Mouse (Mus musculus): ENCODE results near the gene Enc1.
A peak's percentile ranks its signal among the peaks of the same experiment; 100 is the strongest.

The Enc1 gene

DNA sequence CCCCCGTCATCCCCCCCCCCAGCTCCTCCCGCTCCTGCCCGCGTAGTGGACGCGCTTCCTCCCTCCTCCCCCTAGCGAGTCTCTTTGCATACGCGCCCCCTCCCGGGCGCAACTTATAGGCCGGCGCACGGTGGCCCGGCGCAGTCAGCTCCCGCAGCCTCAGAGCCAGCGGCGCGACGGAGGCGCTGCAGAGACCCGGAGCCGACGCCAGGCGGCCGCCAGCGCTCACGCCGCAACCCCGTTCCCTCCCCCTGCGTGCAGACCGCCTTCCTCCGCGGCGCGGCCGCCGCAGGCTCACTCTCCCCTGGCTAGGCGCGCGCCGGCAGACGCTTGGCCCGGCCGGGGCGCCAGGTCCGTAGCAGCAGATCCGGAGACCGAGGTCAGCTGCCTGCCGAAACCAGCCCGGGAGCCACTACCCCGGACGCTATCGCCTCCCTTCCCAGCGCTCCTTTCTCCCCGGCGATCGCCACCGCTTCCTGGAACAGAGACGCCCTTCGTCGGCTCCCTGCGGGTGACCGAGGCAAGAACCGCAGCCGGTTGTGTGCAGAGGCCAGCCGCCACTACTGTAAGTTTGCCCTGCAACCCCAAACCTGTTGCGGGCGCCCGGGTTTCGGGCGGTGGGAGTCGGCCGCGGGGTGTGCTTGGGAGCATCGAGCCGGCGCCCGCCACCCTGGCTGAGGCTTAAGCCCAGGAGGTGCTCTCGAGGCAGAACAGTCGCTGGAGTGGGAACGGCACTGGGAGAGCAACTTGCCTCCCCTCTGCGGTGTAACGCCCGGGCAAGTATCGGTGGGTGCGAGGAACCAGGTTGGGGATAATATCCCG, at the start of gene Enc1:
Gene Enc1 (plus strand): TSS at position 141 of the 822 bp plus-strand sequence.
- DNase-seq = peak; percentile 91

DNA sequence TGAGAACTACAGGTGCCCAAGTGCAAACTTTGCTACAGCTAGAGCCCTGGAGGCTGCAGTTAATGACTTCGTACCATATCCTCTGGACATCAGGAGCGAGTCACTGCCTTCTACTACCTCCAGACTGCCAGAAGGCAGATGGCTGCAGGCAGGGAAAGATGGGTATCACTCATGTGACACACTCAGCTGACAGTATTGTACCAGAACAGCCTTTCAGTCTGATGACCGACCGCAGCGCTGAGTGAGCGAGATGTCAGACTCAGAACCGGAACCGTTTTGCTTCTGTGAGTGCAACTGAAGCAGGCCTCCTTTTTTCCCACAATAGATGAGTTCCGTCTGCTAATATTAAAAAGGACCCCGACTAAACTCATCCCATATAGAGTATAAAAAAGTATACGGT, 48.3 kb upstream of the Enc1 start:
- DNase-seq = peak; percentile 74

DNA sequence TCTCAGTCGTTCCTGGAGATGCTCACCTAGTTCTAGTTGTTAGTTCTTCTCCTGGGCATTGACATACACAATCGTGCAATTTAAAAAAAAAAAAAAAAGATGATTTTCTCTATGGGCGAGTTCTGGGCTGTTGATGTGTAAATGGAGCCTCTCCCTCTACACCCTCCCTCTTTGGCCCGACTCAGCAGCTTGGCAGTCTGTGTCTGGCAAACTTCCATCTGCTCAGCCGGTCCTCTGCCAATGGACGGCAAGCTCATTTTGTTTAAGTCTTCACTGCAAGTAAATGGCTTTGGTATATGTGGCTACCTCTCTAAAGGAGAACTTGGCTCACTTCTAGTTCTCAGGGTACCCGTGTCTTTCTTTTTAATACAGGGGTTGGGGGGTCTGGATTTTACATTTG, 47.5 kb upstream of the Enc1 start:
- DNase-seq = peak; percentile 83

DNA sequence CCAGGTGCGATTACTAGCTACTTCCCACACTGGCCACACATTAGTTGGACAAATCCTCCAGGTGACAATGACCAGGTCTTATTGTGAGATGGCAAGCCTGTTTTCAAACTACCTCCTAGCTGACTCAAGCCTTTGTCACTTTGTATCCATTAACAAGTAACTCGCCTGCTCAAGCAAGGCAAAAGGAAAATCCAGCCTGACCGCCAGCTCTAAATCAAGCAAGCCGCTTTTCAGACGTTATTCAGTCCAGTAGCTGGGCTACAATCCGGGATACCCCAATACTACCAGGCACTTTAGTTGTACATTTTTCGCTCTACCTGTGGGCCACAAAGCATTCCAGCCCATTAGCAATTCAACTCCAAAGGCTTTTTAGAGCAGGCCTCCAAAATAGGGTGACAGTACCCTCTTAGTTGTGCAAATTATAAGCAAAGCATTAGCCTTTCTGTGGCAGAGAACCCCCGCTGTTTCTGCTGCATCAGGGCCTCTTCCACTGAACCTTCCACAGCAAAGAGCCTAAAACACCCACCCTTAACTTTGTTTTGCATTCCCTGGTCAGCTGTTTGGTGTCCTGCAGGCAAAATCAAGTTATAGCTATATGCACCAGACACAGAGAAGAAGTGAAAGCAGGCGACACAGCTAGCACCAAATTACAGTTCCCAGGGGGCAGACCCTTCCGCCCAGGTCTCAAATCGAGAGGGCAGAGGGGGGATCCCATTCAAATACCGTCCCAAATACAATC, 44.5 kb upstream of the Enc1 start:
- DNase-seq = no peak

DNA sequence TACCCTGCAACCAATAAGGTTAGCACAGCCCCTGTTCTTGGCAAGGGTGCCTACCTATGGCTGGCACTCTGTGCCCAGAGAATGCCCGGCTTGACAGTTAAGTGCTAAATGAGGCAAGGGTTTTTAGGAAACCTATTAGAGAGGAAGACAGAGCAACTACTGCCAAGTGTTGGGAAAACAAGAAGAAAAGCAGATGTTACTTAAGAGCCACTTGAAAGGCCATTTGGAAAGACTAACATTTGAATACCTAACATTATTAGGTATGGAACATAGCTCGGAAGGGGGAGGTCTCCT, 44.0 kb upstream of the Enc1 start:
- DNase-seq = no peak

DNA sequence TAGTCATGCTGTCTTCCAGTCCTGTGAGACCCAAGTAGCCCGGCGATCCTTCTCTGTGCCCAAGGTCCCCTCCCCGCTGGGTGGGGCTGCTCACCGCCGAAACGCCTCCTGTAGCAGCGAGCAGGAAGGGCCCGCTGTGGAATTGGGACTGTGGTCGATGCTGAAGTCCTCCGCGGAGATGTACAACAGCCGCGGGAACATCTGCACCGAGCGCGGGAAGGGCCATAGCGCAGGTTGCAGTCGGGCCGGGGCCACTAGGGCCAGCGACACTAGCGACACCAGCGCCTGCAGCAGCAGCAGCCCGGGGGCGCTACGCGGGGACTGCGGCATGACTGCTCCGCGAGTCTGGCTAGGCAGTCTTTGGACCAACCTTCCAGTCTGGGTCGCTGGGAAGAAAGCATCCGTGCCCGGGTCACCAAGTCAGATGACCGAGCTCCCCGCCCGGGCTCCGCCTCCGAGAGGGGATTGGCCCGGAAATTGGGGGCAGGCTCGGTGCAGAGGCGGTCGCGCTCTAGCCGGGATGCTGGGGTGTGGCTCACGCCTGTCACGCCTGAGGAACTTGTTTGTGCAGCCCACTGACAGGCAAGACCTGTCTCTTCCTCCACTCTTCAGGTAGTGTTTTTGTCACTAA, 42.9 kb upstream of the Enc1 start, which contains the start of gene Hexb:
Gene Hexb (minus strand): TSS at position 426 of the 631 bp plus-strand sequence.
- peak; percentile 94 for DNase-seq

DNA sequence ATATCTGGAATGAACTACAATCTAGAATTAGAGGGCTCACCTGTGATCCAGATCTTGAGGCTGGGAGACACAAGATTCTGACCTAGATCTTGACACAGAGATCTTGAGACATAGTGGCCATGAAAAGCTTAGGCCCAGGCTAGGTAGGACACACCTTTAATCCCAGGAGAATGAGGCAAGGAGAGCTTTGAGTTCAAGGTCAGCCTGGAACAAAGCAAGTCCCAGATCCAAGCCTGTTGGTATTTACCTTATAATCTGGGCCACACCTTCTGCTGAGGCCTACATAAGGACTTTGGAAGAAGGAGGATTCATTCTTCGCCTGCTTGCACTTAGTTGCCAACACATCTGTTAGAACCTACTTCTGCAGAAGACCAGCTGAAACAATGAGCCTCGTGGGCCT, 41.8 kb upstream of the Enc1 start:
- no peak for DNase-seq

DNA sequence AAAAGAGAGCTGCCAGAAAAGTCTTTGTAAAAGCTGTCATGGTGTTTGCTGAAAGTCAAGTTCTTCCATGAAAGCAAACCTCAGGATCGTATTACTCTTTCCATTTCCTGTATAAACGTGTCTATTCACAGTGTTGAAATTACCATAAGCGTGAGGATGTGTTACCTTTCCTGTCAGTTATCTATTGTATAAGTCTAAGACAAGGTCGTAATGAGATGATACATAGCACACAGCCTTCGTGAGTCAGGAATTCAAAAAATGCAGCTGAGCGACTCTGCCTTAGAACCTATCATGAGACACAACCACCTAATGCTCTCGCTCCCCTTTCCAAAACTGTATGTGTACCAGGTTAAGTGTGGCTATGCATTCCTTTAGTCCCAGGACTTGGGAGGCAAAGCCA, 39.8 kb upstream of the Enc1 start:
- no peak for DNase-seq

DNA sequence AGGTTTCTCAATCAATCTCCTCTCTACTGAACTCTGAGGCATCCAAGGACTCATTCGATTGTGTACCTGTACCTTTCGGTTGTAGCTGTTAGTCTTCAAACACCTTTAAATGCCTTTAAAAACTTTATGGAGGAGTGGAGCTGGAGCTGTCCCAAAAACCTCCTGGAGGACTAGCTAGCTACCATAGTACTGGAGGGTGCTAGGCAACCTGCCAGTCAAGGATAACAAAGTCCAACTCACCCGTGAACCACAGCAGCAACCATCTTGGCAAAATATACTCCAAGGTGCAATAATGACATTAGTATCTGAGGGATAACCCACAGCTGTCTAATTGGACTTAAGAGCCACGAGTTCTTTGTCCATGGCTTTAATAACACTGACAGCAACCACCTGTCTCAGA, 39.0 kb upstream of the Enc1 start:
- no peak for DNase-seq

DNA sequence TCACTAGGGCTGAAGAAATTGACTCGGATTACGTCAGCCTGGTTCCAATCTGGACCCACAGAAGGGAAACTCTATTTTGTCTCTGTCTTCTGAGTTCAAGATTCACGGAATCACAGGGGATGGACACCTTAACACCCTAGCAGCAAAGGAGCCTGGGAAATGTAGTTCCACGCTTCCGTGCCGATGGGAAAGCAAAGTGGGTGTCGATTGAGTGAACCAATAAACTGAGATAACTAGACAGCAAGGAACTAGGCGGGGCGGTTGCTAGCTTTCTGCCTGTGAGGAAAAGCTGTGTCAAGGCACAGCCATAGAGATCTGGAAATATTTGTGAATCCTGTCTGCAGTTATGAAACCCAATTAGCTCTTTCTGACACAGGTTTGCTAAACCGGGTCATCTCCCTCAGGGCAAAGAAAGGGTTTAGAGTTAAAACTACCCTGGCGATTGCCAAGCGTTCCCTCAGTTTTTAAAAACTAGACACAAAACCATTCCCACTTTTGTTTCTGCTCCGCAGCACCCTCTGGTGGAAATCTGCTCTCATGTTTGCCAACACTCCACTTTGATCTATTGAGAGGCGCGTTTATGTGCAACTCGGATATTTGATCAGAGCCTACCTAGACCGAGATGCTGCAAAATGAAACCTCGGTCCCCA, 35.7 kb upstream of the Enc1 start:
- DNase-seq = peak; percentile 93

DNA sequence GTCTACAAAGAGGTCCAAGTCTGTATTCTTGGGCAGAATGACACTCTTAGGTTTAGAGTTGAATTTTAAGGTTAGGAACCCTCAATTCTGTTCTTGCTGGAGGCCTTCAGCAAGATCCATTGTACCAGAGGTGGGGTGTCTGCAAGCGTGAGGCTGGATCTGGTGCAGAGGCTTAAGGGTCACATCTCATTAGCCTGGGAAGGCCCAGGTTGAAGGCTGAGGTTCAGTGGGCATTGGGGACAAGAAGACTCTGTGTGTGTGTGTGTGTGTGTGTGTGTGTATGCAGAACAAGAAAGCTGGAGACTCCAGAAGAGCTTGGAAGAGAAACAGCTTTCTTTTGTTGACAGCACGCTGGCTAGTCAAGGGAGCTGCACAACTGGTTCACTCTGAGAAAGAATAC, 34.9 kb upstream of the Enc1 start:
- no peak for DNase-seq

DNA sequence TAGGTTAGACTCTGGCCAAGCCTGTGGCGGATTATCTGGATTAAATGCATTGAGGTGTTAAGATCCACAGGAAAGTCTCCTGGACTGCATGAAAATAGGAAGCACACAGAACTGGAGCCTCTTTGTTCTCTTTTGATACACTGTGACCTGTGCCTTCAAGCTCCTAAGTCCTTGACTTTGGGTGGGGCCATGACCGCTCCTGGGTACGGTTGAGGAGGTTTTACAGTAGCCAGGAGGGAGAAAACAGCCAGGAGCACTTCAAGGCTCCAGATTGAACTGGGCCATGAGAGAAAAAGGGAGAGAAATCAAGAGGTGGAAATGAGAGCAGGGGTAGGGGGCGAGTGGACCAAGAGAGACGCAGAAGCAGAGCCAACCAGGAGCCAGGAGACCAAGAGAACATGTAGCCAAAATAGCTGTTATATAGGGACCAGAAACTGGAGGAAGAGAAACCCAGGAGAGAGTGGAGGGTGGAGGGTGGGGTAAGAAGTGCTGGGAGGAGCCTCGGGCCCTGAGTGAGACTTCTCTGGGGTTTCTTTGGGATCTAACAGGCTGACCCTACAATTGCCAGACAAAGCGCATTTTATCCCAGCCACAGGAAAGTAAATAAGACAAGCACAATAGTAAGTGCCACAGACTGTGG, 33.3 kb upstream of the Enc1 start:
- no peak for DNase-seq

DNA sequence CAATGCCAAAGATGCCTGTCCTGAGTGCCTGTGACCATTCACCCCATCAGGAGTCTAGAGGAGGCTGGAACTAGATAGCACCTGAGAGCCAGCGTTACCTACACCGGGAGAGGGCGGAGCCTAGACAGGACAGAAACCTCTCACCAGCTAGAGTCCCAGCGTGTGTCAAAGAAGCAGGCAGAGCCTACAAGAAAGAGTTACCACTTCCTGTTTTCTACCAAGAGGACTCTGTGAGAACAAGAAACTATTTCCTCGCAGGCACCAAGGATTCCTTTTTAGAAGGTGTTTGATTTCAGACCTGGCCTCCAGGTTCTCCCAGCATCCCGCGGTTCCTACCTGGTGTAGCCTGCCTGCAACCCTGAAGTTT, 32.8 kb upstream of the Enc1 start:
- DNase-seq = no peak

DNA sequence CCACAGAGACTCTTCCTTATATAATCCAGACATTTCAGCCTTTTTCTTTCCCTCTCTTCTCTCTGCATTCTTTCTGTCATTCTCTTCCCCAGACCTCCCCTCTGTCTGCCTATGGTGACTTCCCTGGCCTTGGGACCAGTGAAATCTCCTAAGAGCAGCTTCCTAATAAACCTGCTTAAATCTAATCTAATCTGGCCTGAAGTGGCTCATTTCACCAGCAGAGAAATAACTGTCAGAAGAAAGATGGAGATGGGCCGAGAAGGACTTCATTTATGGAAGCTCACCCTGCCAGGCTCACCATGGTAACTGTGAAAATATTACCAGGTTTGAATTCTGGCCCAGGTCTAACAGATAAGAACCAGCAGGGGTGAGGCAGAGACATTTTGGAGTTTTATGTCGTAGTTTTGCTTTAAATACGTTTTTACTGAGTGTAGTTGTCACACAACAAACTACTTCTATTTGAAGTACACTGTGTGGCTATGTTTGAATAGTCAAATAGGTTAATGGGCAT, 32.4 kb upstream of the Enc1 start:
- DNase-seq = no peak

DNA sequence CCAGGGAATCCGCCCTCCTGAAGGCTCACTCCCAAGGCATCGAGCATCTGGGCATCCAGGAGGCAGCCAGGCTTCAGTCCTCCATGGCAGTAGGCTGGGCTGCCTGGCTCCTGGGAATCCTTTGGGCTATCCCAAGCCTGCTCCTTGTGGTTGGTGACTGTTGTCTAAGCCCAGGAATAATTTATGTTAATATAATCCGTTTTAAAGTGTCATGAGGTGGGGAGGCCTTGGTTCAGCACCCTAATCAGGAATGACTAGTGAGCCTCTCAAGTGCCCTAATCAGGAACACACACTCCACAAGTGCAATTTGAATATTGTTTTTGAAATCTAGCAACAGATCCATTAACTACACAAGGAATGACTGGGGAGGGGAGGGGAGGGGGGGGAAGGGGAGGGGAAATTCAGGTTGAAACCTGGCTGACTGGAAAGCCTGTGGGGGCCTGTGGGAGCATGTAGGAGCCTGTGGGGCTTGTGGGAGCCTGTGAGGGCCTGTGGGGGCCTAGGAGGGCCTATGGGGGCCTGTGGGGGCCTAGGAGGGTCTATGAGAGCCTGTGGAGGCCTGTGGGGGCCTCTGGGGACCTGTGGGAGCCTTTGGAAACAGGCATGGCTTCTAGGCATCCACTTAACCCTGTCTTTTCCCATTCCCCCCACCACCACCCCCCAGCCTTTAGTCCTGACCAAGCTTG, 26.2 kb upstream of the Enc1 start:
- no peak for DNase-seq

DNA sequence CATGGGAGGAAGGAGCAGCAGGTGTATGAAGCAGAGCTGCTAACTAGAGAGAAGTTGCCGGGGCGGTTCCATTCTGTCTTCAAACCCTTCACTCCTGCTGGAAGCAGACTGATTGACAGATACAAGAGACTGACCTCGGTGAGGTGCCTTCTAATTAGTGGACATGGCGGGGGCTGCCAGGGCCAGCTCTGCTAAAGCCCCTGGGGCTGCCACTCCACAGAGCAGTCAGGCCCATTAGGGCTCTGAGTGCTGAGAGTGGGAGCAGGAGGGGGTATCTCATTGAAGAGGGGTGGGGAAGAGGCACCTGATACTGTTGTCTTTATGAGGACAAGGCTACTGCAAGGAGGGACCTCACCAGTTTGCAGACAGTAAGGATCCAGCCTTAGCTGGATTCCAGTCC, 25.3 kb upstream of the Enc1 start:
- no peak for DNase-seq

DNA sequence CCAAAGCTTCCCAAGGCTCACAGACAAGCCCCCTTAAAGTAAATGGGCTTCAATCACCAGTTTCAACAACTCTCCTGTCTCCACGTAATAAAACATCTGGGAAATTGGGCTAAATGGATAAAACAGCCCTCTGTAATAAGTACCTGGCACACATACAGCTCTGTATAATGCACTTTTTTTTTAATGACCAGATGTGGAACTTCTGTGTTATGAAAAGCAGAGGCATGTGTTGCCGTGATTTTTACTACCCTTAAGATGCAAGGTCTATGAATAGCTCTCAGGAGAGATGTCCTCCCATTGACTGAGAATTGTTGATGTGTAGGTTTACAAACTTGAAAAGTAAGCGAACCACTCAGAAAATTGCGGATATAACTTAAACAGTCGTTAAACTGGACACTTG, 24.7 kb upstream of the Enc1 start:
- no peak for DNase-seq

DNA sequence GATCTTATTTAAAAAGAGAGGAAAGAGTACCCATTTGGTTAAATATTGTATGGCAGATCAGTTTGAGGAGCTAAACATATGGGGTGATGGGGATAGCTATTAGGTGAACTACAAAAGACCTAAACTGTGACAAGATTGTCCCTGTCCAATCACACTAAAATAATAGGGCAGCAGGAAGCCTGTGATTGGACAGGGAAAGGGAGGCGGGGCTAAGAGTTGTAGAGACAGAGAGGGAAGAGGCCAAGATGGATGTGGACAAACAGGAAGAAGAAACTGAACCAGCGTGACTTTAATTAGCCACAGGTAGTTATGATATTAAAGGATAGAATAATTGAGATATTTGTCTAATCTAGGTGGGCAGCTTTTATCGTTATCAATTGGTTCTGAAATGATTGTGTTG, 20.9 kb upstream of the Enc1 start:
- DNase-seq = no peak

DNA sequence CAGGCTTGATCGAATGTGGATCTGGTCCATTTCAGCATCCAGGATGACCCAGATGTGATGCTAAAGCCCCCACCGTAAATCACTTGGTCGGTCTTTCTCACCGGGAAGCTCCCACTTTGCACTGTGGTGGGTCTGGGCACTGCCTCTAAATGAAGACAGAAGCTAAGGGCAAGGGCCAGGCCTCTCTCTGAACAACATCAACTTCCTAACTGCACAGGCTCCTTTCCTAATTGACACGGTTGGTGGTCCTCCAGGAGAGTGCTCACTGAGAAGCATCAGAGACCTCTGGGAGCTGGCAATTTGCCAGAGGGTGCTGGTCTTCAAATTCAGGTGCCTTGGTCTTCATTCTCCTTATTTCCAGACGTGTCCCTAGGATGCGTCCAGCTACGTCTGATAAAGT, 17.0 kb upstream of the Enc1 start:
- no peak for DNase-seq

DNA sequence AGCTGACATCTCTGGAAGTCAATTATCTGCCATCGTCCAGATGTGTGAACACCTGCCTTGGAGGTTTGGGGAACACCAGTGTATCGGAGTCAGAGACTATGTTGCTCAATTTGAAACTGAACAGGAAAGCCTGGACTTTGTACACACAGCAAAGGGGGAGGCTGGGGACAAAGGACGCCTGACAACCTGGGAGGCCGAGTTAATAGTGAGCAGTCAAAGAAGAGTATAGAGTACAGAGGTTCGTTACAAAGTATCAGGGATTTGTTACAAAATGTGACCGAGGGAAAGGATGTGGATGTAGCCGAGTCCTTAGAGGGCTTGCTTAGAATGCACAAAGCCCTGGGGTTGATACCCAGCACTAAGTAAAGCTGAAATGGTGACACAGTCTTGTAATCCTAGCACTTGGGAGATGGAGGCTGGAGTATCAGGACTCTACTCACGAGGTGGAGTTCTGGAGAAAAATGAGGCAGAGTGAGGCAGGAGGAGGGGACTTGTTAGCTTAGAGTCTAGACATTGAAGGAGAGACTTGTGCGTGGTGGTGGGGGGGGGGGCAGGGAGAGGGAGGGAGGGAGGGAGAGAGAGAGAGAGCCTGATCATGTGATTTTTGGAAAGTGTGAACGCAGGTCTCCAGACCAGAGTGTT, 16.4 kb upstream of the Enc1 start:
- no peak for DNase-seq

DNA sequence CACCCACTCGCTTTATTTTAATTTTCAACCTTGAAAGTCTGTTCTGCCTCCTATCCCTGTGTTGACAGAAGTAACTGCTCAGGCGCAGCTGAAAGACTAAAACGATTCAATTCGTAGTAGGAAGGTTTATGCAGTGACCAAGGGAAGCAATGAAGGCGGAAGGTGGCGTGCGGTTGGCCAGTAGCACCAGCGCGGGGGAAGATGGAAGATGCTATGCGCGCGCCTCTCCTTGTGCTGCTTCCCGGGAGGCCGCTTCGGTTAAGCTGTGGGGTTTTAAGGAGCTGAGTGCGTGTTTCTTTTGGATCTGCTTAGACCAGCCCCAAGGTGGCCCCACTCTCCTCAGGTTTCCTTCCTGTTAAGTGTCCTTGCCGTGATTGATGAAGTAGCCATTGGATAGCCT, 15.8 kb upstream of the Enc1 start:
- DNase-seq = no peak

DNA sequence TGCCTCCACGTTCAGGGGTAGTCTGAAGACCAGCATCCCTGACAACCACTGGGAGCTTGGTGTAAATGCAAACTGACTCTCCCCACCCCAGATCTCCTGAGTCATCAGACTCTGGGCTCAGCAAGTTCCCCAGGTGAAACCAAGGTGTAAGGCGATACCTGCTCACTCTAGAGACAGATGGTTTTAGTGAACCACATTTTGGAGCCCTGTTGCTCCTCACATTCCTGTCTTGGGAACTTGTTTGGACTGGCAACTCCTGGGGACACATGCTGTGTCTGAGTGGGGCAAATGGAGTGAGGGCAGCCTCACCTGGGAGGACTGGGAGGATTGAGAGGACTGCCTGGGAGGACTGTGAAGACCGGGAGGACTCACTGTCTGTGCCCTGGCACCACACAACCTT, 13.1 kb upstream of the Enc1 start:
- no peak for DNase-seq
